Mouse (Mus musculus): Measurements from ENCODE around the gene Plcd3. TPM values are rescaled to one million over a fixed set of nuclear protein-coding genes. Genes with fewer than 3 reads are reported as not detected.

The Plcd3 gene
- polyA plus RNA-seq, 1 experiment, result 27.6 TPM

GRCm38 (mm10) chr11:103142441-103143182, 41.2 kb upstream of the Plcd3 start:
- no peaks in the 10 kb centered on the region for H3K27me3 ChIP-seq (ENCODE audit: control insufficient read depth, insufficient read depth, insufficient read length)
- no peaks in the 10 kb centered on the region for H3K36me3 ChIP-seq (ENCODE audit: control insufficient read depth, insufficient read depth)
- TF ChIP-seq MYOG (IDR thresholded peaks at IDR 0.05; ENCODE audit: control insufficient read depth, extremely low read depth, insufficient read length) (no peak), CEBPB (IDR thresholded peaks at IDR 0.05; ENCODE audit: low read depth) (no peak), FOSL1 (IDR thresholded peaks at IDR 0.05; ENCODE audit: insufficient read depth, low read length, poor library complexity, severe bottlenecking) (no peak), MYOD1 (IDR thresholded peaks at IDR 0.05; ENCODE audit: control insufficient read depth, insufficient read length, low read depth) (no peak), MAX (IDR thresholded peaks at IDR 0.05) (no peak), USF1 (IDR thresholded peaks at IDR 0.05; ENCODE audit: low read depth) (no peak), CTCF (IDR thresholded peaks at IDR 0.05; ENCODE audit: control insufficient read depth, insufficient read depth, insufficient read length) (no peak)
- no peaks in the 10 kb centered on the region for H3K79me2 ChIP-seq (ENCODE audit: control insufficient read depth, insufficient read depth)
- peak overlapping the region; percentile 31 for H3ac ChIP-seq (ENCODE audit: control insufficient read depth, insufficient read length, low read depth)
- peak overlapping the region; percentile 18 for H3K4me3 ChIP-seq (ENCODE audit: insufficient read depth, poor library complexity, severe bottlenecking)
- no peaks in the 10 kb centered on the region for H3K79me3 ChIP-seq (ENCODE audit: low read depth)

DNA sequence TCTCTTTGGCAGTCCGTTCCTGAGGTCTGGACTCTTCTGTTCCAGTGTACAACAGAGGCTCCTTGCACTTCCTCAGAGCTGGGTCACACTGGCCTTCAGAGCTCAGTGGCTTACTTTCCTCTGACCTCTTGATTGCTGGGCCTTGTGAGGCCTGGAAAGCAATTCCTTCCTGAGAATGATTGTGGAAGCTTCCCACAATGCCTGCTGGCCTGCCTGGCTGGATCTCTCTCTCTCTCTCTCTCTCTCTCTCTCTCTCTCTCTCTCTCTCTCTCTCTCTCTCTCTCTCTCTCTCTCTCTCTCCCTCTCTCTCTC, 40.4 kb upstream of the Plcd3 start:
- no peak overlapping the region for H3K4me3 ChIP-seq (ENCODE audit: insufficient read depth, poor library complexity, severe bottlenecking)
- no peaks in the 10 kb centered on the region for H3K27me3 ChIP-seq (ENCODE audit: control insufficient read depth, insufficient read depth, insufficient read length)
- no peaks in the 10 kb centered on the region for H3K36me3 ChIP-seq (ENCODE audit: control insufficient read depth, insufficient read depth)
- TF ChIP-seq MYOG (IDR thresholded peaks at IDR 0.05; ENCODE audit: control insufficient read depth, extremely low read depth, insufficient read length) (no peak), MYOD1 (IDR thresholded peaks at IDR 0.05; ENCODE audit: control insufficient read depth, insufficient read length, low read depth) (no peak), FOSL1 (IDR thresholded peaks at IDR 0.05; ENCODE audit: insufficient read depth, low read length, poor library complexity, severe bottlenecking) (no peak)
- no peaks in the 10 kb centered on the region for H3K79me2 ChIP-seq (ENCODE audit: control insufficient read depth, insufficient read depth)
- H3K79me3 ChIP-seq (ENCODE audit: low read depth), result no peaks in the 10 kb centered on the region
- no peak overlapping the region for H3ac ChIP-seq (ENCODE audit: control insufficient read depth, insufficient read length, low read depth)

DNA sequence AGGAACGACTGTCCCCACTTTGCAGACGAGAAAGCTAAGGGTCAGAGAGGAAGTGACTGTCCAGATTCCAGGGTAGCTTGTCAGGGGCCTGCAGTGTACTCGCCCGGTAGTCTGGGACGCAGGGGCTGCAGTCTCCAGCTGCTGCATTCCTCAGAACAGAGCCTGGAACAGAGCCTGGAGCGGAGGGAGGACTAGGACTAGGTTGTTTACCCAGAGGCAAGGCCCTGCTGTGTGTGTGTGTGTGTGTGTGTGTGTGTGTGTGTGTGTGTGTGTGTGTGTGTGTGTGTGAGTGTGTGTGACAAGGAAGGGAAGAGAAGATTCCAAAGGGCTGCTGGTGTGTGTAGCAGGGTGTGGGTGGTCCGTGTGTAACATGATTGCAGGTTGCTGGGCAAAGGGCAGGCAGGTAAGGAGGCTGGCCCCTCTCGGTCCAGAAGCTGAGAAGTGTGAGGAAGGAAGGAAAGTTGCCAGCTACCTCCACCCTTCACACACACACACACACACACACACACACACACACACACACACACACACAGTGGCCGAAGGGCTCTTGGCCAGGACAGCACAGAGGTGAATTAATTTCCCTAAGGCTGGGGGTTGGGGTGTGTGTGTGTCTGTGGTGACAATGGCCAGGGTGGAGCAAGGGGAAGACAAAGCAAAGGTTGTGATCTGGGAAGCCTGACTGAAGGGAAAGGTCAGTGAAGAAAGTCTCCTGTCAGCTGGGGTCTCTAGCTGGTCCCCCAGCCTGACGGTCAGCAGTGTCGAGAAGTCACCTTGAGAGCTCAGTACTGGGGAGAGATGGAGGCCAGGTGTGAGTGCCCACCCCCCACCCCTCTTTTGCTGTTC, 39.9 kb upstream of the Plcd3 start:
- H3K36me3 ChIP-seq (ENCODE audit: control insufficient read depth, insufficient read depth), result no peaks in the 10 kb centered on the region
- no peaks in the 10 kb centered on the region for H3K27me3 ChIP-seq (ENCODE audit: control insufficient read depth, insufficient read depth, insufficient read length)
- no peaks in the 10 kb centered on the region for H3K79me2 ChIP-seq (ENCODE audit: control insufficient read depth, insufficient read depth)
- H3ac ChIP-seq (ENCODE audit: control insufficient read depth, insufficient read length, low read depth), result no peak overlapping the region
- no peak overlapping the region for H3K4me3 ChIP-seq (ENCODE audit: insufficient read depth, poor library complexity, severe bottlenecking)
- no peak for TF ChIP-seq CTCF (IDR thresholded peaks at IDR 0.05; ENCODE audit: control insufficient read depth, insufficient read depth, insufficient read length)
- no peak for TF ChIP-seq MYOD1 (IDR thresholded peaks at IDR 0.05; ENCODE audit: control insufficient read depth, insufficient read length, low read depth)
- TF ChIP-seq FOSL1 (IDR thresholded peaks at IDR 0.05; ENCODE audit: insufficient read depth, low read length, poor library complexity, severe bottlenecking), result no peak
- TF ChIP-seq MAX (IDR thresholded peaks at IDR 0.05), result no peak
- no peak for TF ChIP-seq MYOG (IDR thresholded peaks at IDR 0.05; ENCODE audit: control insufficient read depth, extremely low read depth, insufficient read length)
- no peak for TF ChIP-seq CEBPB (IDR thresholded peaks at IDR 0.05; ENCODE audit: low read depth)
- TF ChIP-seq USF1 (IDR thresholded peaks at IDR 0.05; ENCODE audit: low read depth), result no peak
- no peaks in the 10 kb centered on the region for H3K79me3 ChIP-seq (ENCODE audit: low read depth)

- Histone ChIP-seq H3K79me3 (ENCODE audit: low read depth) (no peaks in the 10 kb centered on the region), H3K36me3 (ENCODE audit: control insufficient read depth, insufficient read depth) (no peaks in the 10 kb centered on the region), H3K27me3 (ENCODE audit: control insufficient read depth, insufficient read depth, insufficient read length) (no peaks in the 10 kb centered on the region), H3K79me2 (ENCODE audit: control insufficient read depth, insufficient read depth) (no peaks in the 10 kb centered on the region), H3K4me3 (ENCODE audit: insufficient read depth, poor library complexity, severe bottlenecking) (no peak overlapping the region), H3ac (ENCODE audit: control insufficient read depth, insufficient read length, low read depth) (no peak overlapping the region)
- no peak for TF ChIP-seq USF1 (IDR thresholded peaks at IDR 0.05; ENCODE audit: low read depth)
- no peak for TF ChIP-seq CTCF (IDR thresholded peaks at IDR 0.05; ENCODE audit: control insufficient read depth, insufficient read depth, insufficient read length)
- no peak for TF ChIP-seq MAX (IDR thresholded peaks at IDR 0.05)
- TF ChIP-seq CEBPB (IDR thresholded peaks at IDR 0.05; ENCODE audit: low read depth), result no peak
- TF ChIP-seq FOSL1 (IDR thresholded peaks at IDR 0.05; ENCODE audit: insufficient read depth, low read length, poor library complexity, severe bottlenecking), result no peak
- no peak for TF ChIP-seq MYOG (IDR thresholded peaks at IDR 0.05; ENCODE audit: control insufficient read depth, extremely low read depth, insufficient read length)
- no peak for TF ChIP-seq MYOD1 (IDR thresholded peaks at IDR 0.05; ENCODE audit: control insufficient read depth, insufficient read length, low read depth)
Measured at GRCm38 (mm10) chr11:103140763-103141100, 39.3 kb upstream of the Plcd3 start.

- no peak overlapping the region for H3K4me3 ChIP-seq (ENCODE audit: insufficient read depth, poor library complexity, severe bottlenecking)
- no peaks in the 10 kb centered on the region for H3K79me3 ChIP-seq (ENCODE audit: low read depth)
- H3K36me3 ChIP-seq (ENCODE audit: control insufficient read depth, insufficient read depth), result no peaks in the 10 kb centered on the region
- no peak overlapping the region for H3ac ChIP-seq (ENCODE audit: control insufficient read depth, insufficient read length, low read depth)
- H3K27me3 ChIP-seq (ENCODE audit: control insufficient read depth, insufficient read depth, insufficient read length), result no peaks in the 10 kb centered on the region
- H3K79me2 ChIP-seq (ENCODE audit: control insufficient read depth, insufficient read depth), result no peaks in the 10 kb centered on the region
- no peak for TF ChIP-seq USF1 (IDR thresholded peaks at IDR 0.05; ENCODE audit: low read depth)
- TF ChIP-seq CTCF (IDR thresholded peaks at IDR 0.05; ENCODE audit: control insufficient read depth, insufficient read depth, insufficient read length), result no peak
- TF ChIP-seq MYOG (IDR thresholded peaks at IDR 0.05; ENCODE audit: control insufficient read depth, extremely low read depth, insufficient read length), result no peak
- no peak for TF ChIP-seq MAX (IDR thresholded peaks at IDR 0.05)
- no peak for TF ChIP-seq FOSL1 (IDR thresholded peaks at IDR 0.05; ENCODE audit: insufficient read depth, low read length, poor library complexity, severe bottlenecking)
- TF ChIP-seq MYOD1 (IDR thresholded peaks at IDR 0.05; ENCODE audit: control insufficient read depth, insufficient read length, low read depth), result no peak
- no peak for TF ChIP-seq CEBPB (IDR thresholded peaks at IDR 0.05; ENCODE audit: low read depth)
Measured at GRCm38 (mm10) chr11:103139951-103140762, 38.7 kb upstream of the Plcd3 start.
